Mouse (Mus musculus) midbrain, embryonic 10.5 days (tissue): ENCODE data around the gene Tnk2. TPM values are rescaled to one million over a fixed set of nuclear protein-coding genes. Genes with fewer than 3 reads are reported as not detected.

Experiments used
- DNase-seq: peaks from one replicate; pipeline ENCODE4 v3.0.0-alpha.2; 2017; ENCODE audit warnings: low spot score
- H3K27ac ChIP-seq: fragments of 300-500 bp; sonication (generic); replicated peaks from 2 replicates; pipeline ENCODE4 v1.5.1; 2016; ENCODE audit warnings: mild to moderate bottlenecking
- H3K27me3 ChIP-seq: fragments of 300-500 bp; sonication (generic); 2 replicates; pipeline ENCODE4 v1.6.1; 2016; ENCODE audit warnings: low read depth, mild to moderate bottlenecking; ENCODE audit not compliant: poor library complexity, severe bottlenecking
- H3K36me3 ChIP-seq: fragments of 300-500 bp; sonication (generic); 2 replicates; pipeline ENCODE4 v1.6.1; 2016; ENCODE audit warnings: mild to moderate bottlenecking, moderate library complexity
- H3K4me1 ChIP-seq: fragments of 300-500 bp; sonication (generic); 2 replicates; pipeline ENCODE4 v1.6.1; 2016
- H3K4me3 ChIP-seq: fragments of 300-500 bp; sonication (generic); 2 replicates; pipeline ENCODE4 v1.5.1; 2016; ENCODE audit warnings: mild to moderate bottlenecking, moderate library complexity
- H3K9me3 ChIP-seq: fragments of 300-500 bp; sonication (generic); replicated peaks from 2 replicates; pipeline ENCODE4 v1.6.1; 2016; ENCODE audit warnings: mild to moderate bottlenecking
- WGBS: fragments of 180-500 bp; shearing (Covaris S2); methylation state at CpG from one replicate; pipeline ENCODE4 v1.1.7; 2016; 5-methylcytosine and 5-hydroxymethylcytosine counted together
- polyA plus RNA-seq: library from polyadenylated mRNA; unstranded; fragments of >200 nt; fragmentation: Nextera tagmentation; extraction: Ambion mirVana; gene quantifications from 2 replicates; pipeline ENCODE4 v1.2.1, GENCODE M21; 2016

Gene Tnk2
- 8.4 and 9.8 TPM in 2 replicates for polyA plus RNA-seq

GRCm38 (mm10) chr16:32643661-32644061 is at the start of gene Tnk2:
Gene Tnk2 (plus strand): TSS chr16:32643874.
- under 1% methylated on average over 40 of the region's 40 CpGs for WGBS
- Histone ChIP-seq H3K4me1 (peaks cover 40% of the 10 kb centered on the region), H3K27ac (peak within 1 kb of the TSS; percentile 96), H3K36me3 (0 out of 2 replicates have a peak, but pooled peaks cover 3% of the 10 kb centered on the region), H3K27me3 (no peaks in the 10 kb centered on the region; the same call in 1 of the 2 replicates), H3K9me3 (no peaks in the 10 kb centered on the region), H3K4me3 (peak within 1 kb of the TSS; percentile 95)
- DNase-seq = peak; percentile 89

GRCm38 (mm10) chr16:32593916-32594315 is 49.8 kb upstream of the Tnk2 start:
- Histone ChIP-seq H3K4me3 (no peak overlapping the region), H3K27me3 (no peaks in the 10 kb centered on the region), H3K36me3 (no peaks in the 10 kb centered on the region), H3K27ac (no peak overlapping the region), H3K9me3 (no peaks in the 10 kb centered on the region), H3K4me1 (peaks cover 6% of the 10 kb centered on the region; the same call in 1 of the 2 replicates)
- 86% methylated on average over 5 of the region's 5 CpGs for WGBS
- DNase-seq = no peak

- no peak for DNase-seq
- no peaks in the 10 kb centered on the region for H3K36me3 ChIP-seq
- no peak overlapping the region for H3K4me3 ChIP-seq
- peaks cover 6% of the 10 kb centered on the region; the same call in 1 of the 2 replicates for H3K4me1 ChIP-seq
- H3K27ac ChIP-seq = no peak overlapping the region
- no peaks in the 10 kb centered on the region for H3K27me3 ChIP-seq
- WGBS = 77% methylated on average over 5 of the region's 5 CpGs
- no peaks in the 10 kb centered on the region for H3K9me3 ChIP-seq
Measured at GRCm38 (mm10) chr16:32594701-32595100, 49.0 kb upstream of the Tnk2 start.

- no peaks in the 10 kb centered on the region for H3K27me3 ChIP-seq
- H3K9me3 ChIP-seq = no peaks in the 10 kb centered on the region
- H3K4me3 ChIP-seq = no peak overlapping the region
- H3K4me1 ChIP-seq = peaks cover 6% of the 10 kb centered on the region; the same call in 1 of the 2 replicates
- H3K36me3 ChIP-seq = no peaks in the 10 kb centered on the region
- no peak for DNase-seq
- WGBS = 88% methylated on average over 10 of the region's 10 CpGs
- H3K27ac ChIP-seq = no peak overlapping the region
Measured at GRCm38 (mm10) chr16:32595142-32595855, 48.4 kb upstream of the Tnk2 start.

GRCm38 (mm10) chr16:32597909-32598381 is 45.7 kb upstream of the Tnk2 start:
- Histone ChIP-seq H3K4me3 (no peak overlapping the region), H3K9me3 (no peaks in the 10 kb centered on the region), H3K27ac (peak overlapping the region; percentile 42; the same call in 1 of the 2 replicates), H3K36me3 (no peaks in the 10 kb centered on the region), H3K4me1 (peaks cover 6% of the 10 kb centered on the region; the same call in 1 of the 2 replicates), H3K27me3 (no peaks in the 10 kb centered on the region)
- WGBS = 55% methylated on average over 4 of the region's 4 CpGs
- DNase-seq = no peak

GRCm38 (mm10) chr16:32599151-32599550 is 44.5 kb upstream of the Tnk2 start:
- DNase-seq = no peak
- WGBS = 87% methylated on average over 1 of the region's 1 CpGs
- H3K4me3 ChIP-seq = no peak overlapping the region
- no peak overlapping the region for H3K27ac ChIP-seq
- H3K4me1 ChIP-seq = peaks cover 6% of the 10 kb centered on the region; the same call in 1 of the 2 replicates
- no peaks in the 10 kb centered on the region for H3K27me3 ChIP-seq
- H3K9me3 ChIP-seq = no peaks in the 10 kb centered on the region
- no peaks in the 10 kb centered on the region for H3K36me3 ChIP-seq

- H3K36me3 ChIP-seq = no peaks in the 10 kb centered on the region
- H3K4me1 ChIP-seq = peaks cover 6% of the 10 kb centered on the region; the same call in 1 of the 2 replicates
- DNase-seq = no peak
- WGBS = 78% methylated on average over 3 of the region's 3 CpGs
- peaks cover 14% of the 10 kb centered on the region; the same call in 1 of the 2 replicates for H3K27me3 ChIP-seq
- no peak overlapping the region for H3K27ac ChIP-seq
- H3K4me3 ChIP-seq = no peak overlapping the region
- no peaks in the 10 kb centered on the region for H3K9me3 ChIP-seq
Measured at GRCm38 (mm10) chr16:32602193-32602685, 41.4 kb upstream of the Tnk2 start.

- peak overlapping the region; percentile 96 for H3K27ac ChIP-seq
- no peak for DNase-seq
- H3K4me3 ChIP-seq = peak overlapping the region; percentile 80
Measured at GRCm38 (mm10) chr16:32607562-32608343, 35.9 kb upstream of the Tnk2 start.

GRCm38 (mm10) chr16:32608344-32608711 is 35.3 kb upstream of the Tnk2 start:
- Histone ChIP-seq H3K9me3 (no peaks in the 10 kb centered on the region), H3K36me3 (peaks cover 6% of the 10 kb centered on the region; the same call in 1 of the 2 replicates), H3K4me3 (peak overlapping the region; percentile 80), H3K4me1 (peaks cover 30% of the 10 kb centered on the region), H3K27ac (peak overlapping the region; percentile 96), H3K27me3 (peaks cover 23% of the 10 kb centered on the region)
- DNase-seq = no peak
- WGBS = 14% methylated on average over 8 of the region's 8 CpGs

More at GRCm38 (mm10) chr16:32607562-32608343, 35.9 kb upstream of the Tnk2 start:
- WGBS = 65% methylated on average over 7 of the region's 7 CpGs
- Histone ChIP-seq H3K36me3 (peaks cover under 1% of the 10 kb centered on the region; the same call in 1 of the 2 replicates), H3K27me3 (peaks cover 23% of the 10 kb centered on the region), H3K4me1 (peaks cover 30% of the 10 kb centered on the region), H3K9me3 (no peaks in the 10 kb centered on the region)

GRCm38 (mm10) chr16:32608712-32609400 is 34.8 kb upstream of the Tnk2 start, which contains the start of gene Tfrc:
Gene Tfrc (plus strand): TSS chr16:32608920.
- Histone ChIP-seq H3K4me1 (peaks cover 30% of the 10 kb centered on the region), H3K27me3 (peaks cover 23% of the 10 kb centered on the region), H3K9me3 (no peaks in the 10 kb centered on the region), H3K27ac (peak within 1 kb of the TSS; percentile 96), H3K36me3 (peaks cover 11% of the 10 kb centered on the region), H3K4me3 (peak within 1 kb of the TSS; percentile 80)
- under 1% methylated on average over 73 of the region's 73 CpGs for WGBS
- DNase-seq = peak; percentile 99

- Histone ChIP-seq H3K27ac (peak overlapping the region; percentile 96), H3K4me1 (peaks cover 30% of the 10 kb centered on the region), H3K27me3 (peaks cover 23% of the 10 kb centered on the region), H3K36me3 (peaks cover 16% of the 10 kb centered on the region), H3K9me3 (no peaks in the 10 kb centered on the region), H3K4me3 (peak overlapping the region; percentile 80)
- DNase-seq = no peak
- 1% methylated on average over 14 of the region's 14 CpGs for WGBS
Measured at GRCm38 (mm10) chr16:32609401-32609779, 34.3 kb upstream of the Tnk2 start.
